Mouse (Mus musculus): ENCODE measurements at regions not wholly inside any gene's neighbourhood (a gene's known extent, or its start where the extent isn't known, plus 50 kb on each side); places are given as distances from the start of the nearest gene placed in this dataset.

- TF ChIP-seq ZNF384 (IDR thresholded peaks at IDR 0.05; ENCODE audit: low read depth, low read length) (no peak), CHD2 (IDR thresholded peaks at IDR 0.05; ENCODE audit: low read depth, low read length) (no peak), MAFK (IDR thresholded peaks at IDR 0.05; ENCODE audit: insufficient read depth, low read depth, low read length) (no peak)
Measured at GRCm38 (mm10) chr1:35823496-35823895, 244.7 kb upstream of the Hs6st1 start.
